Mouse (Mus musculus) spleen, embryonic (tissue): ENCODE data around the gene Ccdc85c.

Source experiments
- CTCF ChIA-PET: fragments of 350-600 bp; sonication (Branson Sonifier 250); formaldehyde crosslinking; loops from one replicate; lab custom pipeline; 2022; lab: Charles Lee

Ccdc85c gene

DNA sequence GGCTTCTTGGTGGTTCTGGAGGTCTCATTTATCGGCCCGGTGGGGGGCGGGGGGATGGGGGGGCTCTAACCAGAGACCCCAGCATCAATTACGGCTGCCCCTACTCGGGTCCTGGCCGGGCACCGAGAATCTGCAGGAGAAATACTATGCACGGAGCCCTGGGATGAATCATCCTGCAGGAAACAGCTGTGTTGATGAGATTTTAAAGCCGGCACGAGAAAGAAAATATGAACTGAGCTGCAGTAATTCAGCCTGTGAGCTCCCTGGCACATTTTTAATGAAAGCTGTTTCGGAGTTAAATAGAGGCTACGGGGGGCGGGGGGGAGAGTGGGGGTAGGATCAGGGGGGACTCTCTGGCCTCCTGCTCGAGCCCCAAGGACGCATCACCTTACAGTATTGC lies 56.1 kb downstream of the Ccdc85c start:
- CTCF ChIA-PET: no interaction called here

DNA sequence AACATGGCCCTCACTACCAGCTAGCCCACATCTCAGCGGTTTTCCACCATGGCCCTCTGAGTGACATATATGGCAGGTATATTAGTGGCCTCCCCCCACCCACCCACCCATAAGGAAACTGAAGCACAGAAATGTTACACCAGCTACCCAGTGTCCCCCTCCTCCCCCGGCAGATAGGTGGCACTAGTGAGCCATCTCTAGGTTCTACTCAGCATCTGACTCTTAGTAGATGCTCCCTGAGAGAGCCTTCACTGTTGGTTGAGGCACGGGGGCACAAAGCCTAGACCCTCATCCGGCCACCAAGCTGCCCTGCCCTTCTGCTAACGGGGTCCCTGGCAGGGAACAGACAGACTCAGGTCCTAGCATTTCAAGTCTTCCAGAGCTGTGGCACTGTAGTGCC lies 57.7 kb downstream of the Ccdc85c start:
- CTCF ChIA-PET: interaction anchor here (0.5 kb wide), 1 partner anchor 31 kb away, joined by 3 read pairs; no protein-coding TSS in a partner anchor

DNA sequence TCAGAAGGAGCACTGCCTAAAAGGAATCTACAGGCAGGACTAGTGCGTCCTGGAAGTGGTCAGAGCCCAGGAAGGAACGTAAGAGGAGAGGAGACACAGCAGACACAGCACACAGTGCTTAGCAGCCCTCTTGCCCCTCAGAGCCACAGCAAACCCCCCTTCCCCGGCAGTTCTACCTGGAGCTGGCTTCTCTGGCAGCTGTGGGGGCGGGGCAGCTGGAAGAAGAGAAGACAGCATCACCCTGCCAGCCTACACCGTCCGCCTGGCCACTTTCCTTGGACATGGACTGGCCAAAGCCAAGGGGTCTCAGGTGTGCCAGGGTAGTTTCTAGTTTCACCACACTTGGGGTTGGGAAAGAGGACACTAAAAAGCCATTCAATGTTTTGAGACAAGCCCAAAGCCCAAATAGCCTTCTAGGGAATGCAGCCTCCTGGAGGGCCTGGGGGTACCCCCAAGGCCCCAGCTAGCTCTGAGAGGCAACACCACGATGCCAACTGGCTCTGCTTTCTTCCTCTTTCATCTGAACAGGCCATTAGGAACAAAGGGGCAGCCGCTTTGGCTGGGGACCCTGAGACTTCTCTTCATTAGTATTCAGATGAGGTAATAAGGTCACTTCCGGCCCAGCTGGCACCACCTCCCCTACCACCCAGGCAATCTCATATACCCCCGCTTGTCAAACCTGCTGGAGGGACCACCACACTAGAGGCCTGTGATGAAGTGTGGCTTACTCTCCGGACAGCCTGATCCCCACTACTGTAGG lies 58.4 kb downstream of the Ccdc85c start:
- CTCF ChIA-PET: no interaction called here

DNA sequence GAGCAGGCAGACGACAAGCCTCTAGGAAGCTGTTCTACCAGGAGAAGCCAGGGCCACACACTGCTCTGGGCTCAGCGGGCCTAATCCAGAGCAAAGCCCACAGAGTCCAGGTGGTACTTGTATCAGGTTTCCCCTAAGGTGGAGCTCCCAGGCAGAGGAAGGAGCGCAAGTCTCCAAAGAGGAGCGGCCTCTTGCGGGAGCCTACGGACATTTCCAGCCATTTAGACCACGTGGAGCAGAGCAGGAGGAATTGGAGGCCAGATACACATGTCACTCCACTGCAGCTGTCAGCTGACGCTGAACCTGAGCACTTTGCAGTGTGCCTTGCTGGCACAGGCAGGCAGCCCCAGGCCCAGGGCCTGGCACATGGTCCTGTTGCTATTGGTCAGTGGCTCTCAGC lies 60.1 kb downstream of the Ccdc85c start:
- CTCF ChIA-PET: no interaction called here

GRCm38 (mm10) chr12:108213090-108214041 lies 61.9 kb downstream of the Ccdc85c start:
- CTCF ChIA-PET: no interaction called here

GRCm38 (mm10) chr12:108212476-108212875 lies 62.7 kb downstream of the Ccdc85c start:
- CTCF ChIA-PET: no interaction called here

DNA sequence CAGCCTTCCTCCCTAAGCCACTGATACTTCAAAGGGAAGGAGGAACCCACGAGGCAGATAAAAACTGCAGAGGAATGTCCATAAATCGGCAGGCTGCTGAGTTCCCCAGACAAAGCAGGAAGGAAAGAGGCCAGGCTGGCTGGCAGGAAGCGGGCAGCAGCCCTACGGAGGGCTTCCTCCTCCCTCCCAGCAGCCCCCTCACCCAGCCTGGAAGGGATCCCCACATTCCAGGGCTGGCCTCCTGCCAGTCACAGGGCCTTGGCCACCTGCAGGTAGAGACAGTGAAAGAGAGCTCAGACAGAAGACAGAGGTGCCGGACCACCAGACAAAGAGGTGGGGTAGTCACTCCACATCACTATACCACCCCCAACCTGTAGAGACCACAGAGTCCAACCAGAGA lies 63.2 kb downstream of the Ccdc85c start:
- CTCF ChIA-PET: no interaction called here

DNA sequence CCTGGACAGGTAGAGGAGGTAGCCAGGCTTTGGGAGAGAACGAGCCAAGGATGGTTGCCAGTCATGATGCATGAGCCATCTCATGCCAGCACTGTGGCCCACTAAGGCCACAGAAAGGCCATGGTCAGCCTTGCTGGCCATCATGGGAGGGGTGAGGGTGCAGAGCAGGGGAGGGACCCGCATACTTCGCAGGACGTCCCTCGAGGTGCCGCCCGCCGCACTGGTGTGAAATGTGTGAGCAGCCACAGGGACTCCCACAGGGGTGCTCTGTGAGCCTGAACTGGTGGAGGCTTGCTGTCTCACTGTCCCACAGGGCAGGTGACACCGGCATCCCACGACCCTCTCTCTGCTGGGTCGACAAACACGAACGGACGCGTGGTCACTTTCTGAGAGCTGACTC lies 64.6 kb downstream of the Ccdc85c start:
- CTCF ChIA-PET: no interaction called here

DNA sequence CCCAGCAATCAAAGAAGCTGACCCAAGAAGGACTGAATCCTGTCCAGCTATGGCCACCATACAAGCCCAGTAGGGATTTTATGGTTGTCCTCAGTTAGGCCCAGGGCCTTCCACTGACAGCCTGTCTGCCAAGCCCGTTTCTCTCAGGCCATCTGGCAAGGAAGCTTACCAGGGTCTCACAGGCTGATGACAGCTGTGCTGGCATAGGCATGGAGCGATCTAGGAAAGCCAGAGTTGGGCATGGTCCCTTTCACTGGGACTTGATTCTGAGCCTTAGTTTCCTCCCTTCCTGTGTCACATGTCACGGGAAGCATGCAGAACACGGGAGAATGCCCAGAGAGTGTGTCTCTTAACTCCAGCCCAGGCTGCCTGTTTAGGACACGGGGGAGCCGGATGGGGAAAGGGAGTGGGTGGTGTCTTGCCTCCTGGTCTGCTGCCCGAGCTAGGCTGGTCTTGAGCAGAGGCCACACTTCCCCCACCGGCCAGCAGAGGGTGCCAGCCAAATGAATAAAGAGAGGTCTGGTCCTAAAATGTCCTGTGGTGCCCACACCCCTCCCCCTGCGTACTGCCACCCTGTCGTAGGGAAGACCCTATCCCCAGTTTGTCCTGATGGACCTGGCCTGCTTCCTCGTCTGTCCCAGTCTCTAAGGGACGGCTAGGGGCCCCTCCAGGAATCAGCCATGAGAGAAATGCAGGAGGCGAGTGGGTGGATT lies 66.3 kb downstream of the Ccdc85c start:
- CTCF ChIA-PET: no interaction called here

DNA sequence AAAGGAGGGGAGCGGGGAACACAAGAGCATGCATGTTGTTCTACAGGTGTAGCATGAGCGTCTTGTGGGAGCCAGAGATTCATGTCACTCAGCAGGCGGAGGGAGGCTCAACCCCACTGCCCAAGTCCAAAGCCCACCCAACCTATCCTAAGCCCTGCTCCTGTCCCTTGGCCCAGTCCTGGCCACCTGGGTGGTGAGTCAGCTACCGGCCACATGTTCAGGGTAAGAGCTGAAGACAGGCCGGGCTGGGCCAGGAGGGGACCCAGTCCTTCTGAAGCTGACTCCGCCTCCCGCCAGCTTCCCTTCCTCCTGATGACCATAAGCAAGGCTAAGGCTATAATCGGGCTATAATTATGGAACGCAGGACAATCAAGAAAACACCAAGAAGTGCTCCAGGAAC lies 67.0 kb downstream of the Ccdc85c start:
- CTCF ChIA-PET: no interaction called here

DNA sequence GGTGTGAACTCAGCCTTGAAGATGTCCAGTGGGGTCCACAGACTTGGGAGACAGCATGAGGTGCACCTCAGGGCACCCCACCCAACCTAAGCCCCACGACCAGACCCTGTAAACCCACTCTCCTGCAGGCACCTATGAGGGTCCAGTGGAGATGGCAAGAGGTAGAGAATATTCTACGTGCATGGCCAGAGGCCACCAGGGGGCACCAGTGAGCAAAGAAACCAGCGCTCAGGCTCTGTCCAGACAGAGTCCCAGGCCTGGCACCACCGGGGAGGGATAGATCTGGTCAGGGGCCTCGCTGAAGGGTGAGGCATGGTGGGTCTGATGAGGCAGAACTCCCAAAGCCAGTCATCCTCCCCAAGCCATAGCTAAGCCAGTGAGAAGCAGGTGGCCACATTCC lies 68.6 kb downstream of the Ccdc85c start:
- CTCF ChIA-PET: interaction anchor here (1.5 kb wide), 1 partner anchor 86 kb away, joined by 4 read pairs; no protein-coding TSS in a partner anchor

DNA sequence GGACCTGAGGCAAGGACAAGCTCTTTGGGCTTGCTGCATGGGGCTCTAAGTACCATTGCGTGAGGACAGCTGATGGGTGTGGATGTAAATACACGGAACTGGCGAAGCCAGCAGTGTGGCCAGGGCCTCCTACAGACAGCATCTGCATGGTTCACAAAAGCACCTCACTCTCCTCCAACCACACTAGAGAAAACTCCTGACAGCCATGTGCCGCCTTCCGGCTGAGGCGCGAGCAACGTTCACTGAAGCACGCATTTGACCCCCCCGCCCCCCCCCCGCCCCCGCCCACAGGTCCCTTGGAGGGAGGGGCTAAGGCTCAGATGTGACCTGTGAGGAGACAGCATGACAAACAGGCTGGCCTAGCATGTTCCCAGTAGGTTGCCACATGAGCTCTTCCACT lies 70.2 kb downstream of the Ccdc85c start:
- CTCF ChIA-PET: interaction anchor here (0.8 kb wide), 1 partner anchor 22 kb away, joined by 3 read pairs; no protein-coding TSS in a partner anchor

- CTCF ChIA-PET: no interaction called here
Measured at GRCm38 (mm10) chr12:108203895-108204294, 71.3 kb downstream of the Ccdc85c start.

- CTCF ChIA-PET: interaction anchor here (0.8 kb wide), 1 partner anchor 9 kb away, joined by 3 read pairs; no protein-coding TSS in a partner anchor
Measured at GRCm38 (mm10) chr12:108200094-108200493, 75.1 kb downstream of the Ccdc85c start.

DNA sequence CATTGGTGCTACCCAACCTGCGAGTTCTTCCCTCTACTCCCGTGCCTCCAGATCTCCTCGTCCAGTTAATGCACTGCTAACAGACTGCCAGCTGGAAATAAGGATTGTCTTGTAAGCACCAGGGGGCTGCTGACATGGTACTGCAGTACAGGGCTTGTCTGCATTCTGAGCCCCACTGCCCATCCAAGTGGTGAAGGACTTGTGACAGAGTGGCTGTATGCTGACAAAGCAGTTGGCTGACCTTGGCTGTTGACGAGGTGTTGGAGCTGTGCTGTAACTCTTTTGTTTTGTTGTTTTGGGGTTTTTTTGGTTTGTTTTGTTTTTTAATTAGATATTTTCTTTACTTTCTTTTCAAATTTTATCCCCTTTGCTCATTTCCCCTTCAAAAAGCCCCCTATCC lies 76.8 kb downstream of the Ccdc85c start:
- CTCF ChIA-PET: no interaction called here

DNA sequence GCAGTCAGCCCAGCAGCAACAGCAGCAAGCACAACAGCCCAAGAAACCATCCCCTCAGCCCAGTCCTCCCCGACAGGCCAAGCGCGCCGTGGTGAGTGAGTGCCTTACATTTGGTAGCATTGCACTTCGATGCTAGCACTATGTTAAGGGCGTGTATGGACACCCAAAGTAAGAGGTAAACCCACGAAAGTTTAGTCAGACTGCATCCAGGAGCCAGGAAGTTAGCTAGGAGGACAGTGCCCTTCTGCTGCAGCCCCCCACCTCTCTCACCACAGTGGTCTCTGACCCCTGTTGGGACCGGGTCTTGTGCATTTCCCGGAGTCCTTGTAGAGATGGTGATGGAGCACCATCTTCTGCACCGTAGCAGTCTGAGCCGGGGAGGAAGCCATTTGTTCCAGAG lies 79.5 kb downstream of the Ccdc85c start:
- CTCF ChIA-PET: no interaction called here

GRCm38 (mm10) chr12:108193878-108194277 lies 81.3 kb downstream of the Ccdc85c start:
- CTCF ChIA-PET: no interaction called here

GRCm38 (mm10) chr12:108187541-108188091 lies 87.6 kb downstream of the Ccdc85c start:
- CTCF ChIA-PET: no interaction called here

DNA sequence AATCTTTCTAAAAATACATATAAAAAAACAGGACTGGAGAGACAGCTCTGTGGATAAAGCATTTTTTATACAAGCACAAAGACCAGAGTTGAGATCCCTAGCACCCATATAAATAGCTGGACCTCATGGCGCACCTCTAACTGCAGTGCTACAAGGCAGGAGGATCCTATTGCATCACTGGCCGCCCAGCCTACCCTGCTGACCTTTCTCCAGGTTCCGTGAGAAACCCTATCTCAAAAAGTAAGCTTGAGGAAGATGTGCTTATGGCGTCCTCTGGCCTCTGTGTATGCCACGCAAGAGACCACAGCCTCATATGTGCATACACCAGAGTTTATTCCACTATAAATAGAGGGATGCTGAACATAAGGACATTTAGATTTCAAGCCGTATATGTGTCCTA lies 93.5 kb downstream of the Ccdc85c start:
- CTCF ChIA-PET: no interaction called here

GRCm38 (mm10) chr12:108179321-108180266 lies 95.6 kb downstream of the Ccdc85c start, which contains the start of gene Ccnk:
TSS of gene Ccnk (plus strand) at chr12:108179579.
- CTCF ChIA-PET: no interaction called here

GRCm38 (mm10) chr12:108179246-108179320 lies 96.1 kb downstream of the Ccdc85c start, which contains the start of gene Setd3:
TSS of gene Setd3 (minus strand) at chr12:108179314.
- CTCF ChIA-PET: no interaction called here
